Mouse (Mus musculus): ENCODE measurements at regions not wholly inside any gene's neighbourhood (a gene's known extent, or its start where the extent isn't known, plus 50 kb on each side); places are given as distances from the start of the nearest gene placed in this dataset.

GRCm38 (mm10) chr11:55773283-55773682 lies 165.3 kb upstream of the Glra1 start:
- TF ChIP-seq POLR2A (IDR thresholded peaks at IDR 0.05; ENCODE audit: insufficient read depth, low read depth, low read length) (no peak), CTCF (IDR thresholded peaks at IDR 0.05) (no peak), EP300 (IDR thresholded peaks at IDR 0.05; ENCODE audit: insufficient read depth, low read depth, low read length) (no peak)
